Mouse (Mus musculus) ES-E14 (cell line): ENCODE measurements around the gene Qtrt2. TPM values are rescaled to one million over a fixed set of nuclear protein-coding genes. Genes with fewer than 3 reads are reported as not detected.
A peak's percentile ranks its signal among the peaks of the same experiment; 100 is the strongest.

ENCODE experiments used
- DNase-seq: peaks from one replicate; pipeline ENCODE4 v3.0.0-alpha.2; 2013; ENCODE audit warnings: low read depth, low spot score
- H3K27ac ChIP-seq: 2 replicates; pipeline ENCODE4 v1.5.1; 2012; ENCODE audit warnings: low read depth, mild to moderate bottlenecking, low read length, moderate library complexity, mixed read lengths; ENCODE audit not compliant: poor library complexity, insufficient read depth, severe bottlenecking
- H3K36me3 ChIP-seq: 2 replicates; pipeline ENCODE4 v1.6.1; 2012; ENCODE audit warnings: mild to moderate bottlenecking, low read length, moderate library complexity, mixed read lengths; ENCODE audit not compliant: control insufficient read depth, poor library complexity, insufficient read depth, severe bottlenecking
- H3K4me1 ChIP-seq, 2 experiments: fragments of 150-350 bp in 1 of 2; sonication (generic) in 1 of 2; 2 replicates each; pipeline ENCODE4 v1.6.1; 2012; ENCODE audit warnings: low read length in 2 of 2, mild to moderate bottlenecking in 1 of 2, mixed read lengths in 1 of 2; ENCODE audit not compliant: control insufficient read depth in 2 of 2, insufficient read depth in 2 of 2, poor library complexity in 1 of 2
- H3K4me3 ChIP-seq, 2 experiments: fragments of 150-350 bp in 1 of 2; sonication (generic) in 1 of 2; 2 replicates each; pipeline ENCODE4 v1.5.1; 2012; ENCODE audit warnings: low read length in 2 of 2, low read depth in 1 of 2, mild to moderate bottlenecking in 1 of 2, mixed read lengths in 1 of 2; ENCODE audit not compliant: insufficient read depth in 1 of 2, poor library complexity in 1 of 2, severe bottlenecking in 1 of 2
- H3K9ac ChIP-seq: 2 replicates; pipeline ENCODE4 v1.6.1; 2012; ENCODE audit warnings: low read depth, mild to moderate bottlenecking, low read length, mixed read lengths; ENCODE audit not compliant: poor library complexity, insufficient read depth, severe bottlenecking
- H3K9me3 ChIP-seq: fragments of 150-350 bp; sonication (generic); 2 replicates; pipeline ENCODE4 v1.6.1; 2012; ENCODE audit warnings: low read depth, mild to moderate bottlenecking, low read length; ENCODE audit not compliant: control insufficient read depth, insufficient read depth
- CHD2 ChIP-seq: IDR thresholded peaks from 2 replicates; pipeline ENCODE4 v1.6.1; 2014; ENCODE audit warnings: mild to moderate bottlenecking, low read depth, low read length, inconsistent platforms
- HCFC1 ChIP-seq: IDR thresholded peaks from 2 replicates; pipeline ENCODE4 v1.6.1; 2012; ENCODE audit warnings: low read length, inconsistent platforms, borderline replicate concordance; ENCODE audit not compliant: insufficient read depth
- MAFK ChIP-seq: IDR thresholded peaks from 2 replicates; pipeline ENCODE4 v1.6.1; 2014; ENCODE audit warnings: mild to moderate bottlenecking, low read depth, low read length, inconsistent platforms; ENCODE audit not compliant: insufficient read depth
- ZC3H11A ChIP-seq: IDR thresholded peaks from 2 replicates; pipeline ENCODE4 v1.6.1; 2012; ENCODE audit warnings: low read depth, mild to moderate bottlenecking, inconsistent platforms, low read length, borderline replicate concordance
- ZNF384 ChIP-seq: IDR thresholded peaks from 2 replicates; pipeline ENCODE4 v1.6.1; 2012; ENCODE audit warnings: low read depth, low read length, inconsistent platforms
- in situ Hi-C, 2 experiments: fragments of 600-800 bp; cut with MboI; formaldehyde crosslinking; loops; one replicate each; pipeline ENCODE4 v1.15.1; 2025; ENCODE audit warnings: low sequenced_read_pairs in 2 of 2, inconsistent platforms in 1 of 2; ENCODE audit not compliant: unreplicated experiment in 2 of 2
- total RNA-seq: library from RNA; depleted of rRNA; stranded (reverse); fragments of 300-350 nt; gene quantifications from 2 replicates; pipeline ENCODE4 v1.2.3, GENCODE M21; 2012; rRNA removed

Gene Qtrt2
- 57.7 and 63.4 TPM in 2 replicates for total RNA-seq

GRCm38 (mm10) chr16:43926341-43926859 lies at the start of gene Qtrt2:
Gene Qtrt2 (minus strand): TSS chr16:43926809.
- peak; percentile 57 for DNase-seq
- in situ Hi-C loops = no loop called here

GRCm38 (mm10) chr16:43973606-43974220 lies 47.1 kb upstream of the Qtrt2 start:
- H3K27ac ChIP-seq = no peak overlapping the region
- no peak overlapping the region for H3K9ac ChIP-seq
- in situ Hi-C loops = no loop called here
- no peak overlapping the region for H3K4me3 ChIP-seq
- DNase-seq = no peak
- H3K4me1 ChIP-seq = no peaks in the 10 kb centered on the region; a peak in 1 of 4 replicates
- no peaks in the 10 kb centered on the region for H3K36me3 ChIP-seq
- no peak for TF ChIP-seq HCFC1
- no peak for TF ChIP-seq ZNF384
- TF ChIP-seq ZC3H11A = no peak
- no peak for TF ChIP-seq CHD2
- no peaks in the 10 kb centered on the region for H3K9me3 ChIP-seq

More at GRCm38 (mm10) chr16:43926341-43926859, at the start of gene Qtrt2:
- Histone ChIP-seq H3K9me3 (no peaks in the 10 kb centered on the region), H3K4me3 (no peak within 1 kb of the TSS), H3K36me3 (no peaks in the 10 kb centered on the region), H3K27ac (no peak within 1 kb of the TSS), H3K4me1 (peaks cover 0 to 6% of the 10 kb centered on the region in 2 experiments; a peak in 1 of 4 replicates), H3K9ac (no peak within 1 kb of the TSS)
- TF ChIP-seq ZNF384 (no peak), CHD2 (no peak), MAFK (0 out of 2 replicates have a peak, but pooled peaks have one; percentile 22), ZC3H11A (no peak), HCFC1 (no peak)

GRCm38 (mm10) chr16:43973147-43973546 lies 46.5 kb upstream of the Qtrt2 start:
- H3K4me3 ChIP-seq = no peak overlapping the region
- H3K4me1 ChIP-seq = peaks cover 0 to 3% of the 10 kb centered on the region in 2 experiments; a peak in 1 of 4 replicates
- H3K36me3 ChIP-seq = no peaks in the 10 kb centered on the region
- H3K27ac ChIP-seq = no peak overlapping the region
- no peak for TF ChIP-seq CHD2
- no peak for TF ChIP-seq ZC3H11A
- TF ChIP-seq MAFK = no peak
- no peak for TF ChIP-seq HCFC1
- no peak for TF ChIP-seq ZNF384
- in situ Hi-C loops = no loop called here
- no peak for DNase-seq
- H3K9ac ChIP-seq = no peak overlapping the region
- H3K9me3 ChIP-seq = no peaks in the 10 kb centered on the region

- no peak for DNase-seq
- TF ChIP-seq HCFC1 (no peak), CHD2 (no peak), ZNF384 (no peak), ZC3H11A (no peak)
- H3K36me3 ChIP-seq = no peaks in the 10 kb centered on the region
- in situ Hi-C loops = no loop called here
- H3K9ac ChIP-seq = no peak overlapping the region
- no peak overlapping the region for H3K4me3 ChIP-seq
- no peaks in the 10 kb centered on the region for H3K9me3 ChIP-seq
- H3K4me1 ChIP-seq = peaks cover 0 to 3% of the 10 kb centered on the region in 2 experiments; a peak in 1 of 4 replicates
- H3K27ac ChIP-seq = no peak overlapping the region
Observed at GRCm38 (mm10) chr16:43972391-43972790, 45.8 kb upstream of the Qtrt2 start.

- no peaks in the 10 kb centered on the region for H3K36me3 ChIP-seq
- in situ Hi-C loops = no loop called here
- H3K27ac ChIP-seq = no peak overlapping the region
- peaks cover 0 to 3% of the 10 kb centered on the region in 2 experiments; a peak in 1 of 4 replicates for H3K4me1 ChIP-seq
- TF ChIP-seq ZNF384 = no peak
- no peak for TF ChIP-seq MAFK
- no peak for TF ChIP-seq CHD2
- no peak for TF ChIP-seq ZC3H11A
- TF ChIP-seq HCFC1 = no peak
- H3K4me3 ChIP-seq = no peak overlapping the region
- no peak for DNase-seq
- H3K9ac ChIP-seq = no peak overlapping the region
- H3K9me3 ChIP-seq = no peaks in the 10 kb centered on the region
Observed at GRCm38 (mm10) chr16:43971741-43972140, 45.1 kb upstream of the Qtrt2 start.
